Mouse (Mus musculus): ENCODE measurements around the gene Rgs8. TPM values are rescaled to one million over a fixed set of nuclear protein-coding genes. Genes with fewer than 3 reads are reported as not detected.

Rgs8 gene
- total RNA-seq, 1 experiment: 0.31 TPM

- TF ChIP-seq MAFK (IDR thresholded peaks at IDR 0.05; ENCODE audit: insufficient read depth, low read depth, low read length): no peak
- no peak for TF ChIP-seq ZNF384 (IDR thresholded peaks at IDR 0.05; ENCODE audit: low read depth, low read length)
- no peak for TF ChIP-seq CHD2 (IDR thresholded peaks at IDR 0.05; ENCODE audit: low read depth, low read length)
- no peak for TF ChIP-seq ZC3H11A (IDR thresholded peaks at IDR 0.05; ENCODE audit: borderline replicate concordance, low read depth, low read length)
- no peak for TF ChIP-seq HCFC1 (IDR thresholded peaks at IDR 0.05; ENCODE audit: borderline replicate concordance, insufficient read depth, low read length)
- no peak overlapping the region for H3K27ac ChIP-seq (ENCODE audit: insufficient read depth, low read depth, low read length, poor library complexity, severe bottlenecking)
These were observed 44.9 kb downstream of the Rgs8 start for GRCm38 (mm10) chr1:153697581-153698251.

GRCm38 (mm10) chr1:153698311-153699084 is 45.7 kb downstream of the Rgs8 start:
- Histone ChIP-seq H3K4me3 (ENCODE audit: insufficient read depth in 1 of 2, low read depth in 1 of 2, low read length in 2 of 2, poor library complexity in 1 of 2, severe bottlenecking in 1 of 2) (no peak overlapping the region), H3K9ac (ENCODE audit: insufficient read depth, low read depth, low read length, poor library complexity, severe bottlenecking) (no peak overlapping the region), H3K4me1 (ENCODE audit: control insufficient read depth in 2 of 2, insufficient read depth in 2 of 2, low read length in 2 of 2, poor library complexity in 1 of 2) (peaks cover 0 to 2% of the 10 kb centered on the region in 2 experiments; a peak in 1 of 4 replicates), H3K9me3 (ENCODE audit: control insufficient read depth, insufficient read depth, low read depth, low read length) (no peaks in the 10 kb centered on the region), H3K36me3 (ENCODE audit: control insufficient read depth, insufficient read depth, low read length, poor library complexity, severe bottlenecking) (no peaks in the 10 kb centered on the region), H3K27ac (ENCODE audit: insufficient read depth, low read depth, low read length, poor library complexity, severe bottlenecking) (no peak overlapping the region)
- in situ Hi-C loops (cut with MboI; ENCODE audit: low sequenced_read_pairs in 2 of 2, unreplicated experiment in 2 of 2): no loop called here
- TF ChIP-seq MAFK (IDR thresholded peaks at IDR 0.05; ENCODE audit: insufficient read depth, low read depth, low read length) (no peak), CHD2 (IDR thresholded peaks at IDR 0.05; ENCODE audit: low read depth, low read length) (no peak), ZNF384 (IDR thresholded peaks at IDR 0.05; ENCODE audit: low read depth, low read length) (no peak), HCFC1 (IDR thresholded peaks at IDR 0.05; ENCODE audit: borderline replicate concordance, insufficient read depth, low read length) (no peak), ZC3H11A (IDR thresholded peaks at IDR 0.05; ENCODE audit: borderline replicate concordance, low read depth, low read length) (no peak)
- DNase-seq (ENCODE audit: low read depth, low spot score): no peak

More at GRCm38 (mm10) chr1:153697581-153698251, 44.9 kb downstream of the Rgs8 start:
- Histone ChIP-seq H3K4me1 (ENCODE audit: control insufficient read depth in 2 of 2, insufficient read depth in 2 of 2, low read length in 2 of 2, poor library complexity in 1 of 2) (peaks cover 2 to 5% of the 10 kb centered on the region in 2 experiments; a peak in 2 of 4 replicates), H3K4me3 (ENCODE audit: insufficient read depth in 1 of 2, low read depth in 1 of 2, low read length in 2 of 2, poor library complexity in 1 of 2, severe bottlenecking in 1 of 2) (no peak overlapping the region), H3K9me3 (ENCODE audit: control insufficient read depth, insufficient read depth, low read depth, low read length) (no peaks in the 10 kb centered on the region), H3K36me3 (ENCODE audit: control insufficient read depth, insufficient read depth, low read length, poor library complexity, severe bottlenecking) (no peaks in the 10 kb centered on the region), H3K9ac (ENCODE audit: insufficient read depth, low read depth, low read length, poor library complexity, severe bottlenecking) (no peak overlapping the region)
- DNase-seq (ENCODE audit: low read depth, low spot score): no peak
- in situ Hi-C loops (cut with MboI; ENCODE audit: low sequenced_read_pairs in 2 of 2, unreplicated experiment in 2 of 2): no loop called here

- in situ Hi-C loops (cut with MboI; ENCODE audit: low sequenced_read_pairs in 2 of 2, unreplicated experiment in 2 of 2): no loop called here
- Histone ChIP-seq H3K4me1 (ENCODE audit: control insufficient read depth in 2 of 2, insufficient read depth in 2 of 2, low read length in 2 of 2, poor library complexity in 1 of 2) (peaks cover 4 to 8% of the 10 kb centered on the region in 2 experiments; a peak in 3 of 4 replicates), H3K4me3 (ENCODE audit: insufficient read depth in 1 of 2, low read depth in 1 of 2, low read length in 2 of 2, poor library complexity in 1 of 2, severe bottlenecking in 1 of 2) (no peak overlapping the region), H3K9ac (ENCODE audit: insufficient read depth, low read depth, low read length, poor library complexity, severe bottlenecking) (no peak overlapping the region), H3K36me3 (ENCODE audit: control insufficient read depth, insufficient read depth, low read length, poor library complexity, severe bottlenecking) (no peaks in the 10 kb centered on the region), H3K9me3 (ENCODE audit: control insufficient read depth, insufficient read depth, low read depth, low read length) (no peaks in the 10 kb centered on the region), H3K27ac (ENCODE audit: insufficient read depth, low read depth, low read length, poor library complexity, severe bottlenecking) (no peak overlapping the region)
- no peak for DNase-seq (ENCODE audit: low read depth, low spot score)
- TF ChIP-seq CHD2 (IDR thresholded peaks at IDR 0.05; ENCODE audit: low read depth, low read length) (no peak), HCFC1 (IDR thresholded peaks at IDR 0.05; ENCODE audit: borderline replicate concordance, insufficient read depth, low read length) (no peak), ZC3H11A (IDR thresholded peaks at IDR 0.05; ENCODE audit: borderline replicate concordance, low read depth, low read length) (no peak), MAFK (IDR thresholded peaks at IDR 0.05; ENCODE audit: insufficient read depth, low read depth, low read length) (no peak), ZNF384 (IDR thresholded peaks at IDR 0.05; ENCODE audit: low read depth, low read length) (no peak)
These were observed 47.7 kb downstream of the Rgs8 start for GRCm38 (mm10) chr1:153700448-153701063.

- Histone ChIP-seq H3K9me3 (ENCODE audit: control insufficient read depth, insufficient read depth, low read depth, low read length) (no peaks in the 10 kb centered on the region), H3K9ac (ENCODE audit: insufficient read depth, low read depth, low read length, poor library complexity, severe bottlenecking) (no peak overlapping the region), H3K27ac (ENCODE audit: insufficient read depth, low read depth, low read length, poor library complexity, severe bottlenecking) (no peak overlapping the region), H3K4me1 (ENCODE audit: control insufficient read depth in 2 of 2, insufficient read depth in 2 of 2, low read length in 2 of 2, poor library complexity in 1 of 2) (peaks cover 4 to 9% of the 10 kb centered on the region in 2 experiments; a peak in 3 of 4 replicates), H3K4me3 (ENCODE audit: insufficient read depth in 1 of 2, low read depth in 1 of 2, low read length in 2 of 2, poor library complexity in 1 of 2, severe bottlenecking in 1 of 2) (no peak overlapping the region), H3K36me3 (ENCODE audit: control insufficient read depth, insufficient read depth, low read length, poor library complexity, severe bottlenecking) (no peaks in the 10 kb centered on the region)
- DNase-seq (ENCODE audit: low read depth, low spot score): no peak
- in situ Hi-C loops (cut with MboI; ENCODE audit: low sequenced_read_pairs in 2 of 2, unreplicated experiment in 2 of 2): no loop called here
- TF ChIP-seq ZC3H11A (IDR thresholded peaks at IDR 0.05; ENCODE audit: borderline replicate concordance, low read depth, low read length) (no peak), HCFC1 (IDR thresholded peaks at IDR 0.05; ENCODE audit: borderline replicate concordance, insufficient read depth, low read length) (no peak), MAFK (IDR thresholded peaks at IDR 0.05; ENCODE audit: insufficient read depth, low read depth, low read length) (no peak), CHD2 (IDR thresholded peaks at IDR 0.05; ENCODE audit: low read depth, low read length) (no peak), ZNF384 (IDR thresholded peaks at IDR 0.05; ENCODE audit: low read depth, low read length) (no peak)
These were observed 48.6 kb downstream of the Rgs8 start for GRCm38 (mm10) chr1:153701461-153701860.
